Mouse (Mus musculus): ENCODE data around the gene B230217C12Rik. TPM values are rescaled to one million over a fixed set of nuclear protein-coding genes. Genes with fewer than 3 reads are reported as not detected.
A peak's percentile ranks its signal among the peaks of the same experiment; 100 is the strongest.

Gene B230217C12Rik
- polyA plus RNA-seq, 1 experiment from 2014 or later: 8.3 TPM

GRCm38 (mm10) chr11:97812491-97812921 is 28.1 kb upstream of the B230217C12Rik start:
- H3K27me3 ChIP-seq (ENCODE audit: control insufficient read depth, insufficient read depth, low read length): no peaks in the 10 kb centered on the region
- H3K36me3 ChIP-seq (ENCODE audit: control insufficient read depth, insufficient read depth, low read length): no peaks in the 10 kb centered on the region
- peaks cover 73% of the 10 kb centered on the region for H3K4me1 ChIP-seq (ENCODE audit: control insufficient read depth, insufficient read depth, low read length)
- H3K4me3 ChIP-seq (ENCODE audit: low read depth, low read length): no peak overlapping the region
- ATAC-seq (replicated peaks; ENCODE audit: insufficient number of reproducible peaks, low FRiP score, low TSS enrichment): no peak
- H3K4me2 ChIP-seq: no peak overlapping the region
- WGBS (ENCODE audit: insufficient replicate concordance): 56% methylated on average over 3 of the region's 3 CpGs
- no peak overlapping the region for H3K27ac ChIP-seq (ENCODE audit: low read depth, low read length)
- no peaks in the 10 kb centered on the region for H3K9me3 ChIP-seq (replicated peaks; ENCODE audit: control insufficient read depth, low read length)
- H3K9ac ChIP-seq (ENCODE audit: low read depth, low read length): no peak overlapping the region

GRCm38 (mm10) chr11:97813085-97813484 is 27.5 kb upstream of the B230217C12Rik start:
- Histone ChIP-seq H3K27ac (ENCODE audit: low read depth, low read length) (no peak overlapping the region), H3K9me3 (replicated peaks; ENCODE audit: control insufficient read depth, low read length) (no peaks in the 10 kb centered on the region), H3K4me2 (no peak overlapping the region), H3K4me3 (ENCODE audit: low read depth, low read length) (no peak overlapping the region), H3K9ac (ENCODE audit: low read depth, low read length) (no peak overlapping the region), H3K4me1 (ENCODE audit: control insufficient read depth, insufficient read depth, low read length) (peaks cover 73% of the 10 kb centered on the region), H3K27me3 (ENCODE audit: control insufficient read depth, insufficient read depth, low read length) (no peaks in the 10 kb centered on the region), H3K36me3 (ENCODE audit: control insufficient read depth, insufficient read depth, low read length) (no peaks in the 10 kb centered on the region)
- WGBS (ENCODE audit: insufficient replicate concordance): 42% methylated on average over 7 of the region's 7 CpGs
- no peak for ATAC-seq (replicated peaks; ENCODE audit: insufficient number of reproducible peaks, low FRiP score, low TSS enrichment)

GRCm38 (mm10) chr11:97813746-97814515 is 26.6 kb upstream of the B230217C12Rik start:
- Histone ChIP-seq H3K9me3 (replicated peaks; ENCODE audit: control insufficient read depth, low read length) (no peaks in the 10 kb centered on the region), H3K4me3 (ENCODE audit: low read depth, low read length) (no peak overlapping the region), H3K27ac (ENCODE audit: low read depth, low read length) (no peak overlapping the region), H3K4me1 (ENCODE audit: control insufficient read depth, insufficient read depth, low read length) (peaks cover 73% of the 10 kb centered on the region), H3K4me2 (no peak overlapping the region), H3K27me3 (ENCODE audit: control insufficient read depth, insufficient read depth, low read length) (no peaks in the 10 kb centered on the region), H3K9ac (ENCODE audit: low read depth, low read length) (no peak overlapping the region), H3K36me3 (ENCODE audit: control insufficient read depth, insufficient read depth, low read length) (no peaks in the 10 kb centered on the region)
- 80% methylated on average over 16 of the region's 17 CpGs for WGBS (ENCODE audit: insufficient replicate concordance)
- no peak for ATAC-seq (replicated peaks; ENCODE audit: insufficient number of reproducible peaks, low FRiP score, low TSS enrichment)

GRCm38 (mm10) chr11:97815736-97816135 is 24.8 kb upstream of the B230217C12Rik start:
- ATAC-seq (replicated peaks; ENCODE audit: insufficient number of reproducible peaks, low FRiP score, low TSS enrichment): no peak
- 70% methylated on average over 11 of the region's 11 CpGs for WGBS (ENCODE audit: insufficient replicate concordance)
- Histone ChIP-seq H3K9ac (ENCODE audit: low read depth, low read length) (no peak overlapping the region), H3K27me3 (ENCODE audit: control insufficient read depth, insufficient read depth, low read length) (no peaks in the 10 kb centered on the region), H3K4me3 (ENCODE audit: low read depth, low read length) (no peak overlapping the region), H3K4me2 (no peak overlapping the region), H3K9me3 (replicated peaks; ENCODE audit: control insufficient read depth, low read length) (no peaks in the 10 kb centered on the region), H3K4me1 (ENCODE audit: control insufficient read depth, insufficient read depth, low read length) (peaks cover 62% of the 10 kb centered on the region), H3K36me3 (ENCODE audit: control insufficient read depth, insufficient read depth, low read length) (no peaks in the 10 kb centered on the region), H3K27ac (ENCODE audit: low read depth, low read length) (no peak overlapping the region)

GRCm38 (mm10) chr11:97816176-97816575 is 24.4 kb upstream of the B230217C12Rik start:
- Histone ChIP-seq H3K9me3 (replicated peaks; ENCODE audit: control insufficient read depth, low read length) (no peaks in the 10 kb centered on the region), H3K27me3 (ENCODE audit: control insufficient read depth, insufficient read depth, low read length) (no peaks in the 10 kb centered on the region), H3K4me1 (ENCODE audit: control insufficient read depth, insufficient read depth, low read length) (peaks cover 65% of the 10 kb centered on the region), H3K4me2 (no peak overlapping the region), H3K4me3 (ENCODE audit: low read depth, low read length) (no peak overlapping the region), H3K9ac (ENCODE audit: low read depth, low read length) (no peak overlapping the region), H3K27ac (ENCODE audit: low read depth, low read length) (no peak overlapping the region), H3K36me3 (ENCODE audit: control insufficient read depth, insufficient read depth, low read length) (no peaks in the 10 kb centered on the region)
- WGBS (ENCODE audit: insufficient replicate concordance): 72% methylated on average over 5 of the region's 5 CpGs
- no peak for ATAC-seq (replicated peaks; ENCODE audit: insufficient number of reproducible peaks, low FRiP score, low TSS enrichment)

GRCm38 (mm10) chr11:97816916-97817315 is 23.7 kb upstream of the B230217C12Rik start:
- Histone ChIP-seq H3K4me3 (ENCODE audit: low read depth, low read length) (no peak overlapping the region), H3K4me2 (no peak overlapping the region), H3K4me1 (ENCODE audit: control insufficient read depth, insufficient read depth, low read length) (peaks cover 62% of the 10 kb centered on the region), H3K9ac (ENCODE audit: low read depth, low read length) (no peak overlapping the region), H3K27ac (ENCODE audit: low read depth, low read length) (peak overlapping the region; percentile 35; the same call in 1 of the 2 replicates), H3K9me3 (replicated peaks; ENCODE audit: control insufficient read depth, low read length) (no peaks in the 10 kb centered on the region), H3K27me3 (ENCODE audit: control insufficient read depth, insufficient read depth, low read length) (no peaks in the 10 kb centered on the region), H3K36me3 (ENCODE audit: control insufficient read depth, insufficient read depth, low read length) (no peaks in the 10 kb centered on the region)
- ATAC-seq (replicated peaks; ENCODE audit: insufficient number of reproducible peaks, low FRiP score, low TSS enrichment): no peak
- 44% methylated on average over 9 of the region's 9 CpGs for WGBS (ENCODE audit: insufficient replicate concordance)

- Histone ChIP-seq H3K4me1 (ENCODE audit: control insufficient read depth, insufficient read depth, low read length) (peaks cover 58% of the 10 kb centered on the region), H3K4me2 (no peak overlapping the region), H3K9ac (ENCODE audit: low read depth, low read length) (no peak overlapping the region), H3K4me3 (ENCODE audit: low read depth, low read length) (no peak overlapping the region), H3K27ac (ENCODE audit: low read depth, low read length) (peak overlapping the region; percentile 35; the same call in 1 of the 2 replicates), H3K9me3 (replicated peaks; ENCODE audit: control insufficient read depth, low read length) (no peaks in the 10 kb centered on the region), H3K27me3 (ENCODE audit: control insufficient read depth, insufficient read depth, low read length) (no peaks in the 10 kb centered on the region), H3K36me3 (ENCODE audit: control insufficient read depth, insufficient read depth, low read length) (no peaks in the 10 kb centered on the region)
- ATAC-seq (replicated peaks; ENCODE audit: insufficient number of reproducible peaks, low FRiP score, low TSS enrichment): no peak
- 32% methylated on average over 5 of the region's 5 CpGs for WGBS (ENCODE audit: insufficient replicate concordance)
Observed at GRCm38 (mm10) chr11:97817379-97817778, 23.2 kb upstream of the B230217C12Rik start.

- Histone ChIP-seq H3K27me3 (ENCODE audit: control insufficient read depth, insufficient read depth, low read length) (no peaks in the 10 kb centered on the region), H3K27ac (ENCODE audit: low read depth, low read length) (no peak overlapping the region), H3K36me3 (ENCODE audit: control insufficient read depth, insufficient read depth, low read length) (no peaks in the 10 kb centered on the region), H3K4me1 (ENCODE audit: control insufficient read depth, insufficient read depth, low read length) (peaks cover 51% of the 10 kb centered on the region), H3K9ac (ENCODE audit: low read depth, low read length) (no peak overlapping the region), H3K4me2 (no peak overlapping the region), H3K4me3 (ENCODE audit: low read depth, low read length) (no peak overlapping the region), H3K9me3 (replicated peaks; ENCODE audit: control insufficient read depth, low read length) (no peaks in the 10 kb centered on the region)
- whole genome bisulfite sequencing (ENCODE audit: insufficient replicate concordance): 38% methylated on average over 6 of the region's 6 CpGs
- ATAC-seq (replicated peaks; ENCODE audit: insufficient number of reproducible peaks, low FRiP score, low TSS enrichment): no peak
Observed at GRCm38 (mm10) chr11:97818003-97818402, 22.6 kb upstream of the B230217C12Rik start.

GRCm38 (mm10) chr11:97818571-97818970 is 22.0 kb upstream of the B230217C12Rik start:
- no peaks in the 10 kb centered on the region for H3K36me3 ChIP-seq (ENCODE audit: control insufficient read depth, insufficient read depth, low read length)
- WGBS (ENCODE audit: insufficient replicate concordance): 17% methylated on average over 4 of the region's 4 CpGs
- no peak overlapping the region for H3K4me3 ChIP-seq (ENCODE audit: low read depth, low read length)
- no peak overlapping the region for H3K27ac ChIP-seq (ENCODE audit: low read depth, low read length)
- no peak overlapping the region; the same call in 1 of the 2 replicates for H3K4me2 ChIP-seq
- H3K9ac ChIP-seq (ENCODE audit: low read depth, low read length): peak overlapping the region; percentile 52; the same call in 1 of the 2 replicates
- H3K27me3 ChIP-seq (ENCODE audit: control insufficient read depth, insufficient read depth, low read length): no peaks in the 10 kb centered on the region
- no peaks in the 10 kb centered on the region for H3K9me3 ChIP-seq (replicated peaks; ENCODE audit: control insufficient read depth, low read length)
- peaks cover 47% of the 10 kb centered on the region for H3K4me1 ChIP-seq (ENCODE audit: control insufficient read depth, insufficient read depth, low read length)
- no peak for ATAC-seq (replicated peaks; ENCODE audit: insufficient number of reproducible peaks, low FRiP score, low TSS enrichment)
